Mouse (Mus musculus) lung, embryonic 14.5 days (tissue): ENCODE results near the gene Spag5. TPM values are rescaled to one million over a fixed set of nuclear protein-coding genes. Genes with fewer than 3 reads are reported as not detected.

Experiments used
- ATAC-seq: fragments of 200-750 bp; cut with Nextera tagmentation; 2 replicates; pipeline ENCODE4 v1.8.0; 2017; ENCODE audit warnings: mild to moderate bottlenecking, moderate TSS enrichment, moderate library complexity; ENCODE audit not compliant: insufficient read depth
- DNase-seq: peaks from one replicate; pipeline ENCODE4 v3.0.0-alpha.2; 2015
- H3K27ac ChIP-seq: fragments of 300-500 bp; sonication (generic); 2 replicates; pipeline ENCODE4 v1.5.1; 2014; ENCODE audit warnings: low read depth, mild to moderate bottlenecking, moderate library complexity
- H3K27me3 ChIP-seq: fragments of 300-500 bp; sonication (generic); 2 replicates; pipeline ENCODE4 v1.6.1; 2014; ENCODE audit warnings: low read length, control low read depth; ENCODE audit not compliant: insufficient read depth
- H3K36me3 ChIP-seq: fragments of 300-500 bp; sonication (generic); 2 replicates; pipeline ENCODE4 v1.6.1; 2014; ENCODE audit warnings: control low read depth; ENCODE audit not compliant: insufficient read depth
- H3K4me1 ChIP-seq: fragments of 300-500 bp; sonication (generic); 2 replicates; pipeline ENCODE4 v1.6.1; 2014; ENCODE audit warnings: antibody characterized with exemption, control low read depth; ENCODE audit not compliant: insufficient read depth
- H3K4me2 ChIP-seq: fragments of 300-500 bp; sonication (generic); 2 replicates; pipeline ENCODE4 v1.6.1; 2014; ENCODE audit warnings: mild to moderate bottlenecking
- H3K4me3 ChIP-seq: fragments of 300-500 bp; sonication (generic); 2 replicates; pipeline ENCODE4 v1.5.1; 2014; ENCODE audit warnings: low read depth, low read length
- H3K9ac ChIP-seq: fragments of 300-500 bp; sonication (generic); 2 replicates; pipeline ENCODE4 v1.6.1; 2014
- H3K9me3 ChIP-seq: fragments of 300-500 bp; sonication (generic); 2 replicates; pipeline ENCODE4 v1.6.1; 2016; ENCODE audit warnings: low read depth, low read length, control low read depth
- CTCF ChIP-seq: IDR thresholded peaks from 2 replicates; pipeline ENCODE4 v1.5.1; 2016; ENCODE audit warnings: antibody characterized with exemption, low read depth
- WGBS: fragments of 180-500 bp; shearing (Covaris S2); extraction: QIAGEN DNeasy Blood & Tissue Kit; methylation state at CpG from one replicate; pipeline ENCODE4 v1.1.7; 2014; 5-methylcytosine and 5-hydroxymethylcytosine counted together
- polyA plus RNA-seq: library from polyadenylated mRNA; unstranded; fragments of >200 nt; fragmentation: Nextera tagmentation; extraction: Ambion mirVana; gene quantifications from 2 replicates; pipeline ENCODE4 v1.2.1, GENCODE M21; 2014

Gene Spag5
- polyA plus RNA-seq = 54.2 and 59.8 TPM in 2 replicates

GRCm38 (mm10) chr11:78301357-78302084, at the start of gene Spag5:
TSS of gene Spag5 (plus strand) at chr11:78301529.
- Histone ChIP-seq H3K9me3 (no peaks in the 10 kb centered on the region), H3K36me3 (peaks cover 34% of the 10 kb centered on the region), H3K27ac (peak within 1 kb of the TSS; percentile 86), H3K4me1 (no peaks in the 10 kb centered on the region), H3K27me3 (no peaks in the 10 kb centered on the region), H3K4me2 (peak within 1 kb of the TSS; percentile 76), H3K9ac (peak within 1 kb of the TSS; percentile 83), H3K4me3 (peak within 1 kb of the TSS; percentile 87)
- ATAC-seq = peak; percentile 100
- no peak for TF ChIP-seq CTCF
- DNase-seq = peak; percentile 97
- WGBS = under 1% methylated on average over 49 of the region's 49 CpGs

DNA sequence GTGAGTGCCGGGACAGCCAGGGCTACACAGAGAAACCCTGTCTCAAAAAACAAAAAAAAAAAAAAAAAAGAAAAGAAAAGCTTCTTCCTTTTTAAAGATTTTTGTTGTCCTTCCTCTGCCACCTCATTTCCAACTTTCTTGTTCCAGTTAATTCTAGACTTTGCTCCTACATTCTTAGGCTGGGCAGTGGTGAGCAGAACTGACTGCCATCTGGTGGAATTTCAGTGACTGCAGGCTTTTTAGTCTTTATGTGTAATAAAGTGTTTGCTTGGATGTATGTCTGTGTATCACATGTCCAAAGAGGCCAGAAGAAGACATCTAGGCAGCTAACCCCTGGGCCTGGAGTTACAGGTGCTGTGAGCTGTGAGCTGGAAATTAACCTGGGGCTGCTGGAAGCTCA, 44.7 kb upstream of the Spag5 start:
- 71% methylated on average over 1 of the region's 1 CpGs for WGBS
- no peaks in the 10 kb centered on the region for H3K4me1 ChIP-seq
- H3K36me3 ChIP-seq = peaks cover 32% of the 10 kb centered on the region
- TF ChIP-seq CTCF = peak; percentile 37
- no peak overlapping the region for H3K4me3 ChIP-seq
- H3K27me3 ChIP-seq = peaks cover 5% of the 10 kb centered on the region; the same call in 1 of the 2 replicates
- ATAC-seq (no peak), DNase-seq (peak; percentile 44)
- no peak overlapping the region for H3K4me2 ChIP-seq
- no peaks in the 10 kb centered on the region for H3K9me3 ChIP-seq
- no peak overlapping the region for H3K27ac ChIP-seq
- H3K9ac ChIP-seq = no peak overlapping the region

GRCm38 (mm10) chr11:78260489-78261258, 40.7 kb upstream of the Spag5 start:
- no peaks in the 10 kb centered on the region for H3K4me1 ChIP-seq
- no peaks in the 10 kb centered on the region for H3K9me3 ChIP-seq
- peak overlapping the region; percentile 69 for H3K4me2 ChIP-seq
- peaks cover 5% of the 10 kb centered on the region; the same call in 1 of the 2 replicates for H3K27me3 ChIP-seq
- no peak overlapping the region for H3K9ac ChIP-seq
- H3K27ac ChIP-seq = no peak overlapping the region
- peak overlapping the region; percentile 79 for H3K4me3 ChIP-seq
- TF ChIP-seq CTCF = no peak
- DNase-seq (peak; percentile 8), ATAC-seq (no peak)
- 95% methylated on average over 2 of the region's 2 CpGs for WGBS
- peaks cover 29% of the 10 kb centered on the region for H3K36me3 ChIP-seq

GRCm38 (mm10) chr11:78261380-78262352, 39.7 kb upstream of the Spag5 start, which contains the start of gene 2610507B11Rik:
TSS of gene 2610507B11Rik (plus strand) at chr11:78261752.
- ATAC-seq (peak; percentile 94), DNase-seq (peak; percentile 97)
- Histone ChIP-seq H3K9me3 (no peaks in the 10 kb centered on the region), H3K36me3 (peaks cover 35% of the 10 kb centered on the region), H3K27me3 (peaks cover 5% of the 10 kb centered on the region; the same call in 1 of the 2 replicates), H3K9ac (peak within 1 kb of the TSS; percentile 67), H3K27ac (peak within 1 kb of the TSS; percentile 60; the same call in 1 of the 2 replicates), H3K4me1 (no peaks in the 10 kb centered on the region), H3K4me2 (peak within 1 kb of the TSS; percentile 69), H3K4me3 (peak within 1 kb of the TSS; percentile 79)
- TF ChIP-seq CTCF = no peak
- under 1% methylated on average over 106 of the region's 115 CpGs for WGBS

- Histone ChIP-seq H3K27ac (no peak overlapping the region), H3K36me3 (peaks cover 43% of the 10 kb centered on the region), H3K4me3 (peak overlapping the region; percentile 79), H3K27me3 (peaks cover 5% of the 10 kb centered on the region; the same call in 1 of the 2 replicates), H3K9me3 (no peaks in the 10 kb centered on the region), H3K4me1 (no peaks in the 10 kb centered on the region), H3K9ac (peak overlapping the region; percentile 20; the same call in 1 of the 2 replicates), H3K4me2 (peak overlapping the region; percentile 69)
- 2% methylated on average over 8 of the region's 8 CpGs for WGBS
- peak; percentile 75 for TF ChIP-seq CTCF
- peak; percentile 84 for DNase-seq
- ATAC-seq = no peak
Observed at GRCm38 (mm10) chr11:78262550-78262949, 38.8 kb upstream of the Spag5 start.

DNA sequence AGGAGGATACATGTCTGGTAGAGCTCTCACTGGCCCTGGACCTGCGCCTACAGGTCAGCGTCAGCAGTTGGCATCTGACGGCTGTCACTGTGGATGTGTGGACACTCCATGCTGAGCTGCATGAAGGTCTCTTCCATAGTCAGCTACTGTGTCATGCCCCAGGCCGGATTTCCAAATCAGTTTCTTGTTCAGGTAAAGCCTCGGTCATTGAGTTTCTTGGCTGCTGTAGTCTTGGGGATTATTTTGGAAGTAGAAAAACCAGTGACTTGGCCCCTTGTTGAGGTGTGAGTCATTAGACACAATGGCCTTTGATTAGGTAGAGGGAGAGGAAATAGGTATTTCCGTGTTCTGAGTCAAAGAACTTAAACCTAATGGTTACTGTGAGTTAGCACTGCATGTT, 35.8 kb upstream of the Spag5 start:
- H3K36me3 ChIP-seq = peaks cover 71% of the 10 kb centered on the region
- H3K4me3 ChIP-seq = no peak overlapping the region
- no peak for TF ChIP-seq CTCF
- H3K27me3 ChIP-seq = peaks cover 3% of the 10 kb centered on the region; the same call in 1 of the 2 replicates
- H3K9ac ChIP-seq = no peak overlapping the region
- ATAC-seq (no peak), DNase-seq (no peak)
- no peaks in the 10 kb centered on the region for H3K9me3 ChIP-seq
- no peak overlapping the region for H3K27ac ChIP-seq
- H3K4me2 ChIP-seq = no peak overlapping the region
- 87% methylated on average over 6 of the region's 6 CpGs for WGBS
- H3K4me1 ChIP-seq = no peaks in the 10 kb centered on the region
